Mouse (Mus musculus): ENCODE measurements at regions not wholly inside any gene's neighbourhood (a gene's known extent, or its start where the extent isn't known, plus 50 kb on each side); places are given as distances from the start of the nearest gene placed in this dataset.

- Histone ChIP-seq H3K27ac (no peak overlapping the region), H3K27me3 (no peaks in the 10 kb centered on the region; the same call in 1 of the 2 replicates), H3K9ac (no peak overlapping the region), H3K9me3 (replicated peaks) (no peaks in the 10 kb centered on the region), H3K4me2 (no peak overlapping the region), H3K36me3 (ENCODE audit: poor library complexity, severe bottlenecking) (no peaks in the 10 kb centered on the region), H3K4me1 (peaks cover 7% of the 10 kb centered on the region; the same call in 1 of the 2 replicates), H3K4me3 (no peak overlapping the region)
- ATAC-seq, result no peak
- 69% methylated on average over 3 of the region's 3 CpGs for WGBS
Measured at GRCm38 (mm10) chr5:113408588-113408987, 51.5 kb downstream of the Aym1 start.

GRCm38 (mm10) chr5:113410963-113411362 lies 53.9 kb downstream of the Aym1 start:
- H3K4me2 ChIP-seq, result no peak overlapping the region
- no peak overlapping the region for H3K27ac ChIP-seq
- no peaks in the 10 kb centered on the region; the same call in 1 of the 2 replicates for H3K27me3 ChIP-seq
- no peak overlapping the region for H3K9ac ChIP-seq
- H3K36me3 ChIP-seq (ENCODE audit: poor library complexity, severe bottlenecking), result no peaks in the 10 kb centered on the region
- no peaks in the 10 kb centered on the region for H3K9me3 ChIP-seq (replicated peaks)
- H3K4me3 ChIP-seq, result no peak overlapping the region
- no peak for ATAC-seq
- 73% methylated on average over 13 of the region's 13 CpGs for WGBS
- peaks cover 17% of the 10 kb centered on the region for H3K4me1 ChIP-seq

- ATAC-seq, result peak; percentile 68
- H3K4me1 ChIP-seq, result peaks cover 17% of the 10 kb centered on the region
Measured at GRCm38 (mm10) chr5:113414639-113415038, 57.5 kb downstream of the Aym1 start.

GRCm38 (mm10) chr5:113418335-113419013 lies 61.4 kb downstream of the Aym1 start:
- H3K9ac ChIP-seq, result no peak overlapping the region
- no peak overlapping the region for H3K4me2 ChIP-seq
- no peaks in the 10 kb centered on the region for H3K27me3 ChIP-seq
- no peaks in the 10 kb centered on the region for H3K36me3 ChIP-seq (ENCODE audit: poor library complexity, severe bottlenecking)
- no peak for ATAC-seq
- WGBS, result 89% methylated on average over 22 of the region's 22 CpGs
- H3K9me3 ChIP-seq (replicated peaks), result no peaks in the 10 kb centered on the region
- no peak overlapping the region for H3K4me3 ChIP-seq
- H3K27ac ChIP-seq, result no peak overlapping the region
- peaks cover 25% of the 10 kb centered on the region for H3K4me1 ChIP-seq

More at GRCm38 (mm10) chr5:113414639-113415038, 57.5 kb downstream of the Aym1 start:
- Histone ChIP-seq H3K27ac (no peak overlapping the region), H3K27me3 (no peaks in the 10 kb centered on the region), H3K4me3 (no peak overlapping the region), H3K4me2 (no peak overlapping the region), H3K9ac (no peak overlapping the region), H3K9me3 (replicated peaks) (no peaks in the 10 kb centered on the region), H3K36me3 (ENCODE audit: poor library complexity, severe bottlenecking) (no peaks in the 10 kb centered on the region)
- WGBS, result 62% methylated on average over 2 of the region's 2 CpGs

DNA sequence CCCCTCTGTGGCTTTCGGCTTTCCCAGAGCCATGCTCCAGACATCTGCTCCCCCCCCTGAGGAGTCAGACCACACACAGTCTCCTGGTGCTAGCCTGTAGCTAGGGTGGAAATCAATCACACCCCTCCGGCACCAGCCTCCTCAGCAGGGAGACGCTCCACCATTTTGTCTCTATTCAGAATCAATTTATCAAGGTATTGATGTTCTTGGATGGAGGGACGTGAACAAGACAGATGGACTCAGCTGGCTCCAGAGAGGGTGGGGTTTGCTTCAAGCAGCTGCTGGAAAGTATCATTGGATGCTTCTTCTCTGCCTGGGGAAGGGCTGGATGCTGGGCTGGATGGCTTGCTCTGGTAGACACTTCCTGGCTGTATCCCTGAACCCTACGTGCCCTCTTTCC lies 63.5 kb downstream of the Aym1 start:
- Histone ChIP-seq H3K4me3 (no peak overlapping the region), H3K27me3 (no peaks in the 10 kb centered on the region), H3K4me2 (no peak overlapping the region), H3K4me1 (peaks cover 16% of the 10 kb centered on the region), H3K9me3 (replicated peaks) (no peaks in the 10 kb centered on the region), H3K9ac (no peak overlapping the region), H3K27ac (no peak overlapping the region), H3K36me3 (ENCODE audit: poor library complexity, severe bottlenecking) (no peaks in the 10 kb centered on the region)
- 46% methylated on average over 5 of the region's 5 CpGs for WGBS
- no peak for ATAC-seq

GRCm38 (mm10) chr5:113421993-113422725 lies 65.1 kb downstream of the Aym1 start:
- H3K4me2 ChIP-seq, result no peak overlapping the region
- peaks cover 16% of the 10 kb centered on the region for H3K4me1 ChIP-seq
- no peaks in the 10 kb centered on the region for H3K27me3 ChIP-seq
- no peak overlapping the region; the same call in 1 of the 2 replicates for H3K27ac ChIP-seq
- H3K36me3 ChIP-seq (ENCODE audit: poor library complexity, severe bottlenecking), result no peaks in the 10 kb centered on the region
- H3K4me3 ChIP-seq, result no peak overlapping the region
- no peak for ATAC-seq
- no peak overlapping the region for H3K9ac ChIP-seq
- WGBS, result 43% methylated on average over 13 of the region's 13 CpGs
- no peaks in the 10 kb centered on the region for H3K9me3 ChIP-seq (replicated peaks)

DNA sequence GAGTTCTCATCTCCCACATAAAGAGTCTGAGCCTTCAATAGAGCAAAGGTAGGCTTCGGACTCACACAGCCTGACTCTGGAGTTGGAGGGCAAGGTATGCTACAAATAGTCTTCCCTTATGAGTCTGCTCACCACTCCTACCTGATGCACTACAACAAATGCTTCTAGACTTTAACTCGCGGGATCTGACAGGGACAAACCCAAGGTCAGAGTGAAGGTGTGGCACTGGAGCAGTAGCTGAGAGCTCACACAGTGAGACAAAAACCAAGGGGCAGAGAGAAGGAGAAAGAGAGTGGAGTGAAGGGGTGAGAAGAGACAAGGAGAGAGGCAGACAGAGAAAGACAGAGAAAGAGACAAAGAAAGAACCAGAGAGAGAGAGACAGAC lies 65.6 kb downstream of the Aym1 start:
- 81% methylated on average over 3 of the region's 3 CpGs for WGBS
- H3K9me3 ChIP-seq (replicated peaks), result no peaks in the 10 kb centered on the region
- H3K27me3 ChIP-seq, result no peaks in the 10 kb centered on the region
- H3K4me2 ChIP-seq, result no peak overlapping the region
- H3K36me3 ChIP-seq (ENCODE audit: poor library complexity, severe bottlenecking), result no peaks in the 10 kb centered on the region
- no peak overlapping the region for H3K27ac ChIP-seq
- no peak for ATAC-seq
- no peak overlapping the region for H3K9ac ChIP-seq
- no peak overlapping the region for H3K4me3 ChIP-seq
- H3K4me1 ChIP-seq, result peaks cover 16% of the 10 kb centered on the region

DNA sequence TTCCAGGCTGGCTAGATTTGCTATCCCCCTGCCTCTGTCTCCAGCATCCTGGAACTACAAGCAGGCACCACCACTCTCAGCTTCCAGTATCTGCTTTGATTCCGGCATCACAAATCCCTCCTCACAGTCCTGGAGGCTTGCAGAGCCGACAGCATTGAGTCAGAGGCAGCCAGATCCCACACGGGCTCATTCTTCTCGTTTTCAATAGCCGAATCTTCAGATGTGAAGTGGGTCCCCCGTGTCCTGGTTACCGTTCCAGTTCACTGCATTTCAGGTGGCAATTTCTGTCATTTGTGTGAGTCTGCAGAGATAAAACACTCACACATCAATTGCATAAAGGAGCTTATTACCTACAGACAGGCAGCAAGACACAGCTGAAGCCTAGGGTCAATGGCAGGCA lies 62.4 kb upstream of the Wscd2 start:
- no peak for ATAC-seq
- 0 out of 2 replicates have a peak, but pooled peaks cover 1% of the 10 kb centered on the region for H3K4me1 ChIP-seq
- no peak overlapping the region for H3K4me3 ChIP-seq
- H3K27me3 ChIP-seq, result no peaks in the 10 kb centered on the region
- WGBS, result 55% methylated on average over 7 of the region's 7 CpGs
- H3K9me3 ChIP-seq (replicated peaks), result no peaks in the 10 kb centered on the region
- no peaks in the 10 kb centered on the region for H3K36me3 ChIP-seq (ENCODE audit: poor library complexity, severe bottlenecking)
- no peak overlapping the region for H3K27ac ChIP-seq
- H3K4me2 ChIP-seq, result no peak overlapping the region
- no peak overlapping the region for H3K9ac ChIP-seq

GRCm38 (mm10) chr5:113431334-113431733 lies 58.8 kb upstream of the Wscd2 start:
- Histone ChIP-seq H3K9me3 (replicated peaks) (no peaks in the 10 kb centered on the region), H3K36me3 (ENCODE audit: poor library complexity, severe bottlenecking) (no peaks in the 10 kb centered on the region), H3K4me3 (no peak overlapping the region), H3K27me3 (no peaks in the 10 kb centered on the region), H3K27ac (no peak overlapping the region), H3K4me2 (no peak overlapping the region), H3K9ac (no peak overlapping the region), H3K4me1 (no peaks in the 10 kb centered on the region)
- WGBS, result 74% methylated on average over 5 of the region's 5 CpGs
- no peak for ATAC-seq

DNA sequence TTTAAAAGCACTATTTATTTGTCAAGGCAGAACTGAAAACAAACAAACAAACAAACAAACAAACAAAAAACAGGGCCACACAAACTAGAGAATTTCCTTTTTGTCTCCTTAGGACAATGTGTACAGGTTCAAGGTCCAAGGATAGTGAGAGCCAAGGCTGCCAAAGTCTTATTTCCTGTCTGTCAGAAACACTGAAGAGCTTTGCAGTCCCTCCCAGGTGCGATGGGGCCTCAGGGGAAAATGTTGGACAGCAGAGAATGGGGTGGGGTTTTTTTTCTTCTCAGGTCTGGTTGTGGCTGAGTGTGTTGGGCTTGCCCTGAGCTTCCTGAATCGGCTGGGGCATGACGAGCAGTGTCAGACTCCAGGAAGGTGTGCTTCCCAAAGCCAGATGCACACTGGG lies 53.1 kb upstream of the Wscd2 start:
- no peak overlapping the region for H3K27ac ChIP-seq
- no peaks in the 10 kb centered on the region for H3K36me3 ChIP-seq (ENCODE audit: poor library complexity, severe bottlenecking)
- no peak overlapping the region for H3K4me3 ChIP-seq
- peaks cover 3% of the 10 kb centered on the region; the same call in 1 of the 2 replicates for H3K4me1 ChIP-seq
- H3K4me2 ChIP-seq, result no peak overlapping the region
- 72% methylated on average over 3 of the region's 3 CpGs for WGBS
- H3K9ac ChIP-seq, result no peak overlapping the region
- no peaks in the 10 kb centered on the region for H3K27me3 ChIP-seq
- H3K9me3 ChIP-seq (replicated peaks), result no peaks in the 10 kb centered on the region
- no peak for ATAC-seq

All from forebrain, embryonic 13.5 days (tissue).